Mouse (Mus musculus): ENCODE measurements at regions not wholly inside any gene's neighbourhood (a gene's known extent, or its start where the extent isn't known, plus 50 kb on each side); places are given as distances from the start of the nearest gene placed in this dataset.

- H3K27ac ChIP-seq, result no peak overlapping the region
- peaks cover 2% of the 10 kb centered on the region; the same call in 1 of the 2 replicates for H3K4me1 ChIP-seq (replicated peaks)
- peak overlapping the region; percentile 43 for H3K4me3 ChIP-seq (replicated peaks)
- H3K36me3 ChIP-seq, result no peaks in the 10 kb centered on the region
- peaks cover 6% of the 10 kb centered on the region; the same call in 1 of the 2 replicates for H3K27me3 ChIP-seq
- H3K9ac ChIP-seq (replicated peaks), result 0 out of 2 replicates have a peak overlapping the region, but pooled peaks have one; percentile 32
- no peaks in the 10 kb centered on the region; the same call in 1 of the 2 replicates for H3K9me3 ChIP-seq
- ATAC-seq, result peak; percentile 72
- 19% methylated on average over 37 of the region's 42 CpGs for WGBS
- H3K4me2 ChIP-seq (replicated peaks), result peak overlapping the region; percentile 70
Observed at GRCm38 (mm10) chrX:53976273-53977135, 179.0 kb upstream of the Xlr start.

- 23% methylated on average over 28 of the region's 28 CpGs for WGBS
Observed at GRCm38 (mm10) chrX:53975545-53976272, 178.2 kb upstream of the Xlr start.

GRCm38 (mm10) chrX:53974732-53975544, 177.4 kb upstream of the Xlr start:
- peak overlapping the region; percentile 70 for H3K4me2 ChIP-seq (replicated peaks)
- no peaks in the 10 kb centered on the region; the same call in 1 of the 2 replicates for H3K9me3 ChIP-seq
- H3K4me1 ChIP-seq (replicated peaks), result peaks cover 2% of the 10 kb centered on the region; the same call in 1 of the 2 replicates
- H3K27ac ChIP-seq, result no peak overlapping the region
- ATAC-seq, result peak; percentile 75
- H3K36me3 ChIP-seq, result no peaks in the 10 kb centered on the region
- WGBS, result 29% methylated on average over 51 of the region's 52 CpGs
- peaks cover 6% of the 10 kb centered on the region; the same call in 1 of the 2 replicates for H3K27me3 ChIP-seq
- peak overlapping the region; percentile 43 for H3K4me3 ChIP-seq (replicated peaks)
- peak overlapping the region; percentile 32; the same call in 1 of the 2 replicates for H3K9ac ChIP-seq (replicated peaks)

More at GRCm38 (mm10) chrX:53975545-53976272, 178.2 kb upstream of the Xlr start:
- ATAC-seq, result peak; percentile 60
- peaks cover 2% of the 10 kb centered on the region; the same call in 1 of the 2 replicates for H3K4me1 ChIP-seq (replicated peaks)
- H3K27me3 ChIP-seq, result peaks cover 6% of the 10 kb centered on the region; the same call in 1 of the 2 replicates
- H3K36me3 ChIP-seq, result no peaks in the 10 kb centered on the region
- no peak overlapping the region for H3K9ac ChIP-seq (replicated peaks)
- peak overlapping the region; percentile 70 for H3K4me2 ChIP-seq (replicated peaks)
- peak overlapping the region; percentile 43 for H3K4me3 ChIP-seq (replicated peaks)
- H3K9me3 ChIP-seq, result no peaks in the 10 kb centered on the region; the same call in 1 of the 2 replicates
- no peak overlapping the region for H3K27ac ChIP-seq

All from midbrain, embryonic 13.5 days (tissue).